Mouse (Mus musculus): ENCODE results near the gene Tepp. TPM values are rescaled to one million over a fixed set of nuclear protein-coding genes. Genes with fewer than 3 reads are reported as not detected.

Tepp gene
- polyA plus RNA-seq, 1 experiment from 2014 or later, result not detected

- Histone ChIP-seq H3K4me1 (ENCODE audit: control insufficient read depth, insufficient read depth, low read length) (no peaks in the 10 kb centered on the region), H3K27ac (ENCODE audit: low read length) (no peak overlapping the region; the same call in 1 of the 2 replicates), H3K4me3 (ENCODE audit: low read depth, low read length) (no peak overlapping the region), H3K36me3 (ENCODE audit: control insufficient read depth, insufficient read depth, low read length) (no peaks in the 10 kb centered on the region), H3K27me3 (ENCODE audit: control insufficient read depth, insufficient read depth, low read length) (no peaks in the 10 kb centered on the region), H3K9ac (replicated peaks; ENCODE audit: low read depth, low read length) (no peak overlapping the region), H3K9me3 (ENCODE audit: control insufficient read depth, low read depth, low read length) (no peaks in the 10 kb centered on the region), H3K4me2 (replicated peaks; ENCODE audit: low read depth, low read length) (no peak overlapping the region; the same call in 1 of the 2 replicates)
- 48% methylated on average over 7 of the region's 7 CpGs for WGBS
- ATAC-seq (ENCODE audit: insufficient number of reproducible peaks, insufficient read depth, low FRiP score, low read depth), result no peak
Observed at GRCm38 (mm10) chr8:95293891-95294290, 16.5 kb upstream of the Tepp start.

GRCm38 (mm10) chr8:95302410-95302809, 8.0 kb upstream of the Tepp start:
- no peak overlapping the region for H3K9ac ChIP-seq (replicated peaks; ENCODE audit: low read depth, low read length)
- no peaks in the 10 kb centered on the region for H3K36me3 ChIP-seq (ENCODE audit: control insufficient read depth, insufficient read depth, low read length)
- 15% methylated on average over 5 of the region's 5 CpGs for WGBS
- H3K4me2 ChIP-seq (replicated peaks; ENCODE audit: low read depth, low read length), result no peak overlapping the region
- no peaks in the 10 kb centered on the region for H3K9me3 ChIP-seq (ENCODE audit: control insufficient read depth, low read depth, low read length)
- H3K27me3 ChIP-seq (ENCODE audit: control insufficient read depth, insufficient read depth, low read length), result no peaks in the 10 kb centered on the region
- no peak for ATAC-seq (ENCODE audit: insufficient number of reproducible peaks, insufficient read depth, low FRiP score, low read depth)
- H3K4me1 ChIP-seq (ENCODE audit: control insufficient read depth, insufficient read depth, low read length), result no peaks in the 10 kb centered on the region
- H3K27ac ChIP-seq (ENCODE audit: low read length), result no peak overlapping the region
- H3K4me3 ChIP-seq (ENCODE audit: low read depth, low read length), result no peak overlapping the region

GRCm38 (mm10) chr8:95305526-95305925, 4.8 kb upstream of the Tepp start:
- 55% methylated on average over 4 of the region's 4 CpGs for WGBS
- no peak overlapping the region for H3K4me2 ChIP-seq (replicated peaks; ENCODE audit: low read depth, low read length)
- H3K27me3 ChIP-seq (ENCODE audit: control insufficient read depth, insufficient read depth, low read length), result no peaks in the 10 kb centered on the region
- no peaks in the 10 kb centered on the region for H3K9me3 ChIP-seq (ENCODE audit: control insufficient read depth, low read depth, low read length)
- no peak for ATAC-seq (ENCODE audit: insufficient number of reproducible peaks, insufficient read depth, low FRiP score, low read depth)
- no peaks in the 10 kb centered on the region for H3K36me3 ChIP-seq (ENCODE audit: control insufficient read depth, insufficient read depth, low read length)
- H3K27ac ChIP-seq (ENCODE audit: low read length), result no peak overlapping the region
- H3K4me3 ChIP-seq (ENCODE audit: low read depth, low read length), result no peak overlapping the region
- H3K9ac ChIP-seq (replicated peaks; ENCODE audit: low read depth, low read length), result no peak overlapping the region
- H3K4me1 ChIP-seq (ENCODE audit: control insufficient read depth, insufficient read depth, low read length), result no peaks in the 10 kb centered on the region

GRCm38 (mm10) chr8:95306431-95306830, 3.9 kb upstream of the Tepp start, which contains the start of gene Cngb1:
Cngb1 (minus strand) TSS chr8:95306585.
- Histone ChIP-seq H3K36me3 (ENCODE audit: control insufficient read depth, insufficient read depth, low read length) (no peaks in the 10 kb centered on the region), H3K4me1 (ENCODE audit: control insufficient read depth, insufficient read depth, low read length) (no peaks in the 10 kb centered on the region), H3K4me3 (ENCODE audit: low read depth, low read length) (no peak within 1 kb of the TSS), H3K9me3 (ENCODE audit: control insufficient read depth, low read depth, low read length) (no peaks in the 10 kb centered on the region), H3K4me2 (replicated peaks; ENCODE audit: low read depth, low read length) (no peak within 1 kb of the TSS), H3K9ac (replicated peaks; ENCODE audit: low read depth, low read length) (no peak within 1 kb of the TSS), H3K27ac (ENCODE audit: low read length) (no peak within 1 kb of the TSS), H3K27me3 (ENCODE audit: control insufficient read depth, insufficient read depth, low read length) (no peaks in the 10 kb centered on the region)
- no peak for ATAC-seq (ENCODE audit: insufficient number of reproducible peaks, insufficient read depth, low FRiP score, low read depth)
- WGBS, result 41% methylated on average over 6 of the region's 6 CpGs

- no peak overlapping the region for H3K27ac ChIP-seq (ENCODE audit: low read length)
- H3K36me3 ChIP-seq (ENCODE audit: control insufficient read depth, insufficient read depth, low read length), result no peaks in the 10 kb centered on the region
- ATAC-seq (ENCODE audit: insufficient number of reproducible peaks, insufficient read depth, low FRiP score, low read depth), result no peak
- no peak overlapping the region for H3K4me3 ChIP-seq (ENCODE audit: low read depth, low read length)
- no peaks in the 10 kb centered on the region for H3K4me1 ChIP-seq (ENCODE audit: control insufficient read depth, insufficient read depth, low read length)
- 68% methylated on average over 18 of the region's 18 CpGs for WGBS
- no peaks in the 10 kb centered on the region for H3K27me3 ChIP-seq (ENCODE audit: control insufficient read depth, insufficient read depth, low read length)
- no peak overlapping the region for H3K9ac ChIP-seq (replicated peaks; ENCODE audit: low read depth, low read length)
- H3K4me2 ChIP-seq (replicated peaks; ENCODE audit: low read depth, low read length), result no peak overlapping the region
- no peaks in the 10 kb centered on the region for H3K9me3 ChIP-seq (ENCODE audit: control insufficient read depth, low read depth, low read length)
Observed at GRCm38 (mm10) chr8:95312836-95313235, 2.5 kb downstream of the Tepp start.

- no peak overlapping the region for H3K4me2 ChIP-seq (replicated peaks; ENCODE audit: low read depth, low read length)
- no peak overlapping the region for H3K9ac ChIP-seq (replicated peaks; ENCODE audit: low read depth, low read length)
- no peaks in the 10 kb centered on the region for H3K36me3 ChIP-seq (ENCODE audit: control insufficient read depth, insufficient read depth, low read length)
- H3K4me3 ChIP-seq (ENCODE audit: low read depth, low read length), result no peak overlapping the region
- H3K9me3 ChIP-seq (ENCODE audit: control insufficient read depth, low read depth, low read length), result no peaks in the 10 kb centered on the region
- H3K4me1 ChIP-seq (ENCODE audit: control insufficient read depth, insufficient read depth, low read length), result no peaks in the 10 kb centered on the region
- ATAC-seq (ENCODE audit: insufficient number of reproducible peaks, insufficient read depth, low FRiP score, low read depth), result no peak
- H3K27me3 ChIP-seq (ENCODE audit: control insufficient read depth, insufficient read depth, low read length), result no peaks in the 10 kb centered on the region
- 81% methylated on average over 6 of the region's 6 CpGs for WGBS
- no peak overlapping the region for H3K27ac ChIP-seq (ENCODE audit: low read length)
Observed at GRCm38 (mm10) chr8:95313857-95314256, 3.5 kb downstream of the Tepp start.

- Histone ChIP-seq H3K36me3 (ENCODE audit: control insufficient read depth, insufficient read depth, low read length) (no peaks in the 10 kb centered on the region), H3K4me1 (ENCODE audit: control insufficient read depth, insufficient read depth, low read length) (no peaks in the 10 kb centered on the region), H3K4me2 (replicated peaks; ENCODE audit: low read depth, low read length) (no peak overlapping the region), H3K27ac (ENCODE audit: low read length) (no peak overlapping the region), H3K4me3 (ENCODE audit: low read depth, low read length) (no peak overlapping the region), H3K9me3 (ENCODE audit: control insufficient read depth, low read depth, low read length) (no peaks in the 10 kb centered on the region), H3K9ac (replicated peaks; ENCODE audit: low read depth, low read length) (no peak overlapping the region), H3K27me3 (ENCODE audit: control insufficient read depth, insufficient read depth, low read length) (no peaks in the 10 kb centered on the region)
- no peak for ATAC-seq (ENCODE audit: insufficient number of reproducible peaks, insufficient read depth, low FRiP score, low read depth)
- WGBS, result 78% methylated on average over 2 of the region's 2 CpGs
Observed at GRCm38 (mm10) chr8:95314707-95315106, 4.3 kb downstream of the Tepp start.

GRCm38 (mm10) chr8:95315350-95315749, 5.0 kb downstream of the Tepp start:
- Histone ChIP-seq H3K36me3 (ENCODE audit: control insufficient read depth, insufficient read depth, low read length) (no peaks in the 10 kb centered on the region), H3K9ac (replicated peaks; ENCODE audit: low read depth, low read length) (no peak overlapping the region), H3K27ac (ENCODE audit: low read length) (no peak overlapping the region), H3K4me1 (ENCODE audit: control insufficient read depth, insufficient read depth, low read length) (no peaks in the 10 kb centered on the region), H3K9me3 (ENCODE audit: control insufficient read depth, low read depth, low read length) (no peaks in the 10 kb centered on the region), H3K4me3 (ENCODE audit: low read depth, low read length) (no peak overlapping the region), H3K27me3 (ENCODE audit: control insufficient read depth, insufficient read depth, low read length) (no peaks in the 10 kb centered on the region), H3K4me2 (replicated peaks; ENCODE audit: low read depth, low read length) (no peak overlapping the region)
- no peak for ATAC-seq (ENCODE audit: insufficient number of reproducible peaks, insufficient read depth, low FRiP score, low read depth)
- 95% methylated on average over 1 of the region's 1 CpGs for WGBS
